Mouse (Mus musculus): ENCODE data around the gene Phactr3. TPM values are rescaled to one million over a fixed set of nuclear protein-coding genes. Genes with fewer than 3 reads are reported as not detected.
A peak's percentile ranks its signal among the peaks of the same experiment; 100 is the strongest.

Gene Phactr3
- total RNA-seq, 1 experiment from 2014 or later: not detected

DNA sequence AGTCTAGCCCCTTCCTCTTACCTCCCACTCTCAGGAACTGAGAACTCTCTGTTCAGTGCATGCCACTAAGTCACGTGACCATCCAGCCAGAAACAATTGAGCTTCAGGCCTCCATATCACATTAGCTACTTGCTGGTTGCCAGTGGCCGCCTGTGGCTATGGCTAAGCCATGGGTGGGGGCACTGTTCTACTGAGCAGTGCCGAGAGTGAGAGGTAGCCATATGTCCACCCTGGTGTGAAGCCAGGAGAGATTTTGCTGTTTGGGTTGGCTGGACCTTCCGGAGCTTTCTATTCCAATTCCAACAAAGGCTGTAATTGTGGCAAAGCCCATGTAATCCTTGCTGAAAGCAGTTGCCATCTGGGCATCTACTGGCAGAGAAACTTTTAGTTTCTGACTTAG is 155.4 kb downstream of the Phactr3 start:
- no peak for ATAC-seq (replicated peaks in 1 of 2; ENCODE audit: insufficient read depth in 1 of 2, low FRiP score in 2 of 2, low TSS enrichment in 1 of 2, low read depth in 1 of 2, poor library complexity in 2 of 2, severe bottlenecking in 2 of 2)

DNA sequence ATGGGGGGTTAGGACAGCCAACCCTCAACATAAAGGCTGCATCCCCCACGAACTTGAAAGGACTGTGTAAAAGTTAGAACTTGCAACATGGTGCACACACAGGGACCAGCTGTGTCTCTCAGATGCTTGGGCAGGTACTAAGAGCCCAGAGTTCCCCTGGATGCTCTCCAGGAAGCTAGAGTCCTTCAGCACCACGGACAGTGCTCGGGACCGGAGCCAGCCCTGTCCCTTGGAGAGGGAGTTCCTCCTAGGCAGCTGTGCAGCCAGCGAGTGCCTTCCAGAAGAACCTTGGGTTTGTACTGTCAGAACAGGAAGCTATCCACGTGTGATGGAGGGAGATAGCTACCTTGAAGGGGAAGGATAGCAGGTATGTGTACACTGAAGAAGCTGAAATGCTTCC is 158.4 kb downstream of the Phactr3 start:
- ATAC-seq (replicated peaks in 1 of 2; ENCODE audit: insufficient read depth in 1 of 2, low FRiP score in 2 of 2, low TSS enrichment in 1 of 2, low read depth in 1 of 2, poor library complexity in 2 of 2, severe bottlenecking in 2 of 2): peak; percentile 75 to 77

DNA sequence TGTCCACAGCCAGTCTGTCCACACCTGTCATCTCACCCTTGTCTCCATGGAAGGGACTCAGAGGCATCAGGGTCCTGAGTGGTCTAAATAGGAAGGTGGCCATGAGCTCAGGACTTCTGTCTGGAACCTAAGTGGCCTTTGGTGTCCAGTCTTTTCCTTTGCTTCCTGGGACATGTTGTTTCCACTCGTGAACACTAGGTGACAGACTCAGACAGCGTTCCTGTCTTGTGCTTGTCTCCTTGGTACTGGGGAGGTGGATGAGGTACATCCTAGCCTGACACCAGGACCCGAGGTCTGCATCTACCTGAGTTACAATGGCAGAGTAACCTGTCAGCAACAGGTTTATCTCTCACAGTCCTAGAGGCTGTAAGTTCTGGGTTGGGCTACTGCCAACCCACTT is 162.4 kb downstream of the Phactr3 start:
- no peak for ATAC-seq (replicated peaks in 1 of 2; ENCODE audit: insufficient read depth in 1 of 2, low FRiP score in 2 of 2, low TSS enrichment in 1 of 2, low read depth in 1 of 2, poor library complexity in 2 of 2, severe bottlenecking in 2 of 2)

DNA sequence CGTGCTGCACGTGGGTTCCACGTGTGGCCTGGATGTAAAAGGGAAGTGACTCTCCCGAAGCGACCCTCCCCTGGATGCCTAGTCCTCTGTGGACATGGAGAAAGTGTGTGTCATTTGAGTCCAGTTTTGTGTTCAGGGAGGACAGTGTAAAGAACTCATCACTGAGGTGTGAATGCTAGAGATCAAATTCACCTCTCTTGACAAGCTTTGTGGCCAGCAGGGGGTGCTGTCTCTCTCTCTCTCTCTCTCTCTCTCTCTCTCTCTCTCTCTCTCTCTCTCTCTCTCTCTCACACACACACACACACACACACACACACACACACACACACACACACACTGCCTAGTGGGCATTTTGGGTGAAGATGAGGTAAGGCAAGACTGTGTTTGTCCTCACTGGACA is 168.5 kb downstream of the Phactr3 start:
- no peak for ATAC-seq (replicated peaks in 1 of 2; ENCODE audit: insufficient read depth in 1 of 2, low FRiP score in 2 of 2, low TSS enrichment in 1 of 2, low read depth in 1 of 2, poor library complexity in 2 of 2, severe bottlenecking in 2 of 2)

DNA sequence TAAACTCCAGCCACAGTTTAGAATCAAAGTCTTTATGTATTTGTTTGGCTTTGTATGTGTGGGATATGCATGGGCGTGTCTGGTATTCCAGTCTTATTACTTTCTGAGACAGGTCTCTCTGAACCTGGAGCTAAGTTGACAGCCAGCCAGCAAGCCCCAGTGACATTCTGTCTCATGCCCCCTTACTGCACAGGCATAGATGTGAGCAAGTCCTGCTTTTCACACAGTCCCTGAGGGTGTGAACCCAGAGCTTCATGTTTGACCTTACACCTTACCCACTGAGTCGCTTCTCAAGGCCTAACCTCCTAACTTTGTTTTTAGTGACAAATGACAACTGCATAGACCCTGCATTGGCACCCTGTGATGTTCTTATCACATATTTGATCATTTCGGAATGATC is 169.9 kb downstream of the Phactr3 start:
- no peak for ATAC-seq (replicated peaks in 1 of 2; ENCODE audit: insufficient read depth in 1 of 2, low FRiP score in 2 of 2, low TSS enrichment in 1 of 2, low read depth in 1 of 2, poor library complexity in 2 of 2, severe bottlenecking in 2 of 2)

DNA sequence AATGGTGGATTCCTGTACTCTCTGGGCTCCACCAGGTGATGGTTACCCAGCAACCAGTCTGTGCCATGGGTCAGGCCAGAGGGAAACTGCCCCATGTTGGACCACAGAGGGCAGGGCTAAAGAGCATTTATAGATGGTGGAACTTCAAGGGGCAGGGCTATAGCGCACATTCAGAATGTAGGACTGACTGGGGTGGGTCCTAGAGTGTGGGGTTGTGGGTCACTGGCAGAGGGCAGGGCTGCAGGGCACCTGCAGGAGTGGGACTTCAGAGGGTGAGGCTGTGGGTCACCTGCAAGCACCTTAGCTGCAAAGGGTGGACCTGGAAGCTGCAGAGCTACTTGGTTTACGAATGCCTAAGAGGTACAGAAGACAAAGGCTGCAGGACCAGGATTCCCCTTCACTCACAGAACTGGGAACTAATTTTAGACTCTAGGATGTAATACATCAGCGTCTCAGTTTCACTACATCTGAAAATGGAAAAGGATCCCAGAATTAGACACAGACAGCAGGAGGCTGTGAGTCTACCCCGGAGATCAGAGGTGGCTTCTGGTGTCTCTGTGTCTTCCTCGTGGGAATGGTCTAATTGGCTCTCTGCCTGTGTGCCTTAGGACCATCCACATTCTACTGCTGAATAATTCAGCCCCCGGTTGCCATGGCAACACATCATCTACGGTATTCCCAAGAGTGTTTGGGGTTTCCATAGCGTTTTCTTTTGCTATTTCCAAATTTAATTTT is 184.8 kb downstream of the Phactr3 start:
- ATAC-seq (replicated peaks in 1 of 2; ENCODE audit: insufficient read depth in 1 of 2, low FRiP score in 2 of 2, low TSS enrichment in 1 of 2, low read depth in 1 of 2, poor library complexity in 2 of 2, severe bottlenecking in 2 of 2): no peak

DNA sequence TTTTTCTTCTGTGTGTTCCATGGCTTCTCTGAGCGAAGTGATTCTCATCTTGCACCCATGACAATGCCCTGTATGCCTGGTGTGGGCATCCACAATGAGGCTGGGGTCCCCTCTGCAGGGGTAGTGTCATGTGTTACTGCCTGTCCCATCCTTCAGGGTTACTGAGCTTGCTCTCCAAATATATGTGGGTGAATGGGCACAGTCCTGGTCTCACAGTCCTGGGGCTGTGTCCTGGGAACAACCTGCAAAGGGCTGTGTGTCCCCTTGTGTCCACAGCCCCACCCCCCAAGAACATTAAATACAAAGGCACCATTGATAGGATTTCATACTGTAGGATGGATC is 185.4 kb downstream of the Phactr3 start:
- no peak for ATAC-seq (replicated peaks in 1 of 2; ENCODE audit: insufficient read depth in 1 of 2, low FRiP score in 2 of 2, low TSS enrichment in 1 of 2, low read depth in 1 of 2, poor library complexity in 2 of 2, severe bottlenecking in 2 of 2)

DNA sequence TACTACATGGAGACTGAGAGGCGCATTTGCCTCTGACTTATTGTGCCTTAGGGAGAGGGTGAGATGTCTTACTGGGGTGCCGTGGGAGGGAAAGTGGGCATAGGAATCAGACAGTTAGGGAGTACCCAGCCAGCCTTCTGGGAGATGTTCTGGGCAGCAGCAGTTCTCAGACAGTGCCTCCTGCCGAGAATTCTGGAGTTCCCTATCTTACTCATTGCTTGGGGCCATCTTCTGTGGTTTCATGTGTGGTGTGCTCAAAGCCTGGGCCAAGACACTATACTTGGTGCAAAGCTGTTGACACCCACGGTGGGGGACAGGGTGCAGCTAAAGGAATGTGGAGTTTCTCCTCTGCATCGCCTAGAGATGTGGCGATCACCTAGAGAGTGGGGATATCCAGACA is 185.9 kb downstream of the Phactr3 start:
- no peak for ATAC-seq (replicated peaks in 1 of 2; ENCODE audit: insufficient read depth in 1 of 2, low FRiP score in 2 of 2, low TSS enrichment in 1 of 2, low read depth in 1 of 2, poor library complexity in 2 of 2, severe bottlenecking in 2 of 2)

DNA sequence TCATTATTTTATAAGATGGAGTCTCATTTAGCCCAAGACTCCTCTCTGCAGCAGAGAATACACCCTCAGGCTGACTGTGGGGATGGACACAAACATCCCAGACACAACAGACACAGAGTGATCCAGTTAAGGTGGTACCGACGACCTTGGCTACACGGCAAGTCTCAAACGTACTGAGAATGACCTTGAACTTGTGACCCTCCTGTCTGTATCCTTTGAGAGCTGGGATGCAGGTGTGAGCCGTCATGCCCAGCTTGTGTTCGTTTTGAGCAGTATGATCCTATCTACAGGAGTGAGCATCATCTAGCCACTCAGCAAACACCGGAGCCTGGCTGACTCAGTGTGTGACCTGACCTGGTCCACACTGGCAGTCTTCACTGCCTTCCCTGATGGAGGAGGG is 194.8 kb downstream of the Phactr3 start:
- no peak for ATAC-seq (replicated peaks in 1 of 2; ENCODE audit: insufficient read depth in 1 of 2, low FRiP score in 2 of 2, low TSS enrichment in 1 of 2, low read depth in 1 of 2, poor library complexity in 2 of 2, severe bottlenecking in 2 of 2)

DNA sequence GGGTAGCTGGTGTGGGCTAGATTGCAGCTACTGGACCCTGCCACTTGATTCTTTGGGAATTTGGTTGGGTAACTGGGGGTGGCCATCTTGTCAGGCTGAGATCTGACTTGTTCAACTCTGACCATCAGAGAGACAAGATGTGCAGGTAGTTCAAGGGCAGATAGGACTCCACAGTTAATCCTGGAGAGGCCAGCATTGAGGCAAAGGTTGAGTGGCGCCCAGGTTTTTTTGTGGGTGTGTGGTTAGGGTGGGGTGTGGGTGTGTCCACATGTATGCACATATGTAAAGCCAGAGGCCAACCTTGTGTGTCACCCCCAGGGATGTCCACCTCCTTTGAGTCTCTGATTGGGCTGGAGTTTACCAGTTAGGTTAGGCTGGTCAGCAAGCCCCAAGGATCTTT is 197.5 kb downstream of the Phactr3 start:
- no peak for ATAC-seq (replicated peaks in 1 of 2; ENCODE audit: insufficient read depth in 1 of 2, low FRiP score in 2 of 2, low TSS enrichment in 1 of 2, low read depth in 1 of 2, poor library complexity in 2 of 2, severe bottlenecking in 2 of 2)

DNA sequence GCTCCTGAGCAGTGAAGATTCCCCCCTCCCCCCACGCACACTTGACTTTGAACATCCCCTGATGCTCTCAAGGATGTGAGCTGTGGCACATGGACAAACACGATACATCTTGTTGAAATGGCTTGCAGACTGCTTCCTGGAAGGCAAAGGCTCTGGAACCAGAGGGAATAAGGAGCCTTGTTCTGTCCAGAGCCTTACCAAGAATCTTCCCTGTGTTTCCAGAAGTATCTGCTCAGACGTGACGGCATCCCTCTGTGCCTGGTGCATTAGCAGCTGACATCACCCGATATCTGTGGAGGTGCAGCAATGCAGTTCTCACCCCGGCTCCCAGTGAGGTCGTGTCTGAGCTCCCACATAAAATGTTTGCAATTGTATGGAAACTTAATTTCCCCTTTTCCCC is 201.0 kb downstream of the Phactr3 start:
- no peak for ATAC-seq (replicated peaks in 1 of 2; ENCODE audit: insufficient read depth in 1 of 2, low FRiP score in 2 of 2, low TSS enrichment in 1 of 2, low read depth in 1 of 2, poor library complexity in 2 of 2, severe bottlenecking in 2 of 2)

DNA sequence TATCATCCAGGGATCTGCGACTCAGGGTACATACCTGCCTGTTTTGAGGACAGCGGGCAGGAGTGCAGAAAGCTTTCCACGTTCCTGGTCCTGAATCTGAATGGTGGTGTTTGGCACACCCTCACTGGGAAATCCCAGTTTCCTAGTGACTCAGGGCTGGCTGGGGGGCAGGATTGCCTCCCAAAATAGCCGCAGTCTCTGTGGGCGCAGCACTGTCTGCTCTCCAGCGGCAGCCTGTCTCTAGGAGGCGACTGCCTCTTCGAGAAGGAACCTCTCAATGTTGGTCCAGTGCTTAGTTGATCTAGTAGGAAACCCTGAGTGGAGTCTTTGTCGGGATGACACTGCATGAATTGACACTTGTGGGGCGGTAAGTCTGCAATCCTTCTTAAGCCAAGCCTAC is 202.5 kb downstream of the Phactr3 start:
- ATAC-seq (replicated peaks in 1 of 2; ENCODE audit: insufficient read depth in 1 of 2, low FRiP score in 2 of 2, low TSS enrichment in 1 of 2, low read depth in 1 of 2, poor library complexity in 2 of 2, severe bottlenecking in 2 of 2): no peak

DNA sequence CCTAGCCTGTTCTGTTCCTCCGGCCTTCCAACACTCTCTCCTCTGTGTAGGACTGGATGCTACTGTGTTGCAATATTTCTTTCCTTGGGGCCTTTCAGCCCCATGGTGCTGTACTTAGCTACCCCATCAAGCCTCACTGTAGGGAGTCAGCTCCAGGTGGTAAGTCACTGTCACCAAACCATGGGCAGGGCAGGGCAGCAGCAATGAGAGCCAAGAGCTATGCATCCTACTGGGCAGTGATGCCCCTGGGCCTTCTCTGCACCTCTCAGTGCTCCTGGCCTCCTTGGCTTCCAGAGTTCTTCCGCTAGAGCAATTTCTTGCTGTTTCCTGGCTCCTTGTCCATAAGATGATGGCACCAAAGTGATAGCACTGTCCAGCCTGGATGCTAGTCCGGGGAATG is 205.6 kb downstream of the Phactr3 start:
- no peak for ATAC-seq (replicated peaks in 1 of 2; ENCODE audit: insufficient read depth in 1 of 2, low FRiP score in 2 of 2, low TSS enrichment in 1 of 2, low read depth in 1 of 2, poor library complexity in 2 of 2, severe bottlenecking in 2 of 2)

DNA sequence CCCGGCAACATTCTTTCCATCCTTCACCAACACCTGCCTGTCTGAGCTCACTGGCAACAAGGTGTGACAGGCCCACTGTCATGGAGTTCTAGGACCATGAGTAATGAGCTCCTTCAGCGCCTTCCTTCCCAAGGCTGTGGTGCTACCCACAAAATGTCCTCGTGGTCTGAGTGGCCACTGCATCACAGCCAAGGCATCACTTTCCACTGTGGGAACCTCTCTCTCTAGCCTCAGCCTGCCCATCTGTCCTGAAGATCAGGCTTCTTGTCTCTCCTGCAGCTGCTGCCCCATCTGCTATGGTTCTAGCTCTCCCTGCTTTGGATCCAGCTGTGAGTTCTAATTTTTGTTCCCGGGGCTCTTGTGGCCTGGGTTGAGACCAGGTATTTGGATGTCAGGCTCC is 206.0 kb downstream of the Phactr3 start:
- no peak for ATAC-seq (replicated peaks in 1 of 2; ENCODE audit: insufficient read depth in 1 of 2, low FRiP score in 2 of 2, low TSS enrichment in 1 of 2, low read depth in 1 of 2, poor library complexity in 2 of 2, severe bottlenecking in 2 of 2)

DNA sequence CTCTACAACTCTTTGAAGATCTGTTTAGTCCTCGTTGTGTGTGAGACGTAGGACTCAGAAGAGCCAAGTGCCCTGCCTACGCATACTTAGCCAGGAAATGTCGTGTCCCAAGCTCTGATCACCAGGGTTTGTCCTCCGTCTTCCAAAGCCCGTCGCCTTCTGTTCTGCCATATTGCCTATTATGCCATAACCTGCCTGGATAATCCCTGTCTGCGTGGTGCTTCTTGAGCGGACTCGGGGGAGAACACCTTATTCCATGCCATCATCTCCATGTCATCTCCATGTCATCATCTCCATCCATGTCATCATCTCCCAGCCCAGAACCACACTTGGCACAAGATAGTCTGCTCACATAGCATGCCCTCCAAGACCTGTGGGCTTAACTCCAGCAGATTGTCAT is 207.3 kb downstream of the Phactr3 start:
- no peak for ATAC-seq (replicated peaks in 1 of 2; ENCODE audit: insufficient read depth in 1 of 2, low FRiP score in 2 of 2, low TSS enrichment in 1 of 2, low read depth in 1 of 2, poor library complexity in 2 of 2, severe bottlenecking in 2 of 2)

DNA sequence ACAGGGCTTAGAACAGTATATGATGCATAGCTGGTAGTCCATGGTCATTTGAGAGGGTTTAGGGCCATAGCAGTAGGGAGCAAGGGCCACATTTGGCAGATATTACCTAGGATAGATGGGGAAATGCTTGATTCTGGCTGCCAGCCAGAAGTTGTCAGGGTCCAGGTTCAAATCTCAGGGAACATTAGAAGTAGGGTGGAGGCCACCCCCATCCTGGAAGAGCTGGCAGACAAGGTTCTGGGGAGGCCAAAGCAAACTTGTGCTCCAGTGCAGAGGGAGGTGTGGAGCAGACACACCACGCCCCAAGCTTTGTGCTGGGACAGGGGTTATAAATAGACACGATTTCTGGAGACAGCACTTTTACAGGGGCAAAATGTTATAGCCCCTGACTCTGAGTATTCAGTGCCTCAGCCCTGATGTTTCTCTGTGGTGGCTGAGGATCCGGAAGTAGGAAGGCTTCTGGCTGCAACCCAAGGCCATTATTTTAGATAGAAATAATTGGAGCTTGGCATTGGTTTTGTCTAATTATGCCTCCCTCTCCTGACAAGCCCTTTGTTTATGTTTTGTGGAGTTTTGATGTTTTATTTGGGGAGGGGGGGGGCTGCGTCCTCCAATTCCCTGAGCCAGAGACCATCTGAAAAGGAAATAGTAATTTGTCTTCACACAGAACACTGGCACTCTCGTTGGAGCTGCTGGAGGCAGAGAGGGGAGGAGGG is 208.1 kb downstream of the Phactr3 start:
- ATAC-seq (replicated peaks in 1 of 2; ENCODE audit: insufficient read depth in 1 of 2, low FRiP score in 2 of 2, low TSS enrichment in 1 of 2, low read depth in 1 of 2, poor library complexity in 2 of 2, severe bottlenecking in 2 of 2): no peak

DNA sequence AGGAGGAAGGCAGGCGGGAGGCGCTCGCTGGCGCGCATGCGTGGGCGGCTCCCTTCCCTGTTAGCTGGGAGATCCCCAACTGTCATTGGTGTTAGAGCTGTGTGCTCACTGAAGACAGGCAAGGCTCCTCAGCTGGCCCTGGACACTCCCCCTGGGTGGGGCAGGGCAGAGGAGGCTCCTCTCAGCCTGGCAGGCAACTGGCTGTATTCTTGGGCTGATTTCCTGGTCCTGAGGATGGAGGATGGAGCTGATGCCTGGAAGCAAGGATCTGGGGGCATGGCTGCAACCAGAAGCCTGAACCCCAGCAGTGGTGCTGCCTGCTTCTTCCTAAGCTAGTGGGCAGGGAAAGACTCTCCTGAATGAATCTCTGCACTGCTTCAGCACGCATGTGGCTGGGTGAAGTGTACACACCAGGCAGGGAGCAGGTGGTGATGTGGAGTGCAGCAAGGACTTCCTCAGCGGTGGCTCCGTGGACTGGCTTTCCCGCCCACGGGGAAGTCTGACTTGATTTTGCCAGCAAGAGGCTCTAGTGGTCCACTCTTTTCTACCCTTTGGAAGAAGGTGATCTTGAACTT is 208.8 kb downstream of the Phactr3 start:
- peak; percentile 60 to 64 for ATAC-seq (replicated peaks in 1 of 2; ENCODE audit: insufficient read depth in 1 of 2, low FRiP score in 2 of 2, low TSS enrichment in 1 of 2, low read depth in 1 of 2, poor library complexity in 2 of 2, severe bottlenecking in 2 of 2)

DNA sequence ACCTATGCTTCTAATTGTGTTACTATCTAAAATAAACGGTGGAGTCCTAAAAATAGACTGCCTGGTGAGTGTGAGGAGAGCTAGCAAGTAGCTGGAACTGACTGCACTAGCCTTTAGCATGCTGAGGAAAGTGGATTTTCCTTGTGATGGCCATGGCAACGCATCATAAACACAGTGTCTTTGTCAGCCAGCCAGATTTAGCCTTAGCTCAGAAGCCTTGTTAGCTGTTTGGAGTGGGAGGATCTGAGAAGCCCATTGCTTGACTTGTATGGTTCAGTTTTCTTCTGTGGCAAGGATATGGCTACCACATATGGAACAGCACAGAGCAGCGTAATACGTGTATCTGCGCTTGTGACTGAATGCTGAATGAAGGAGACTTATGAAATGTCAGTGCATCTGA is 210.8 kb downstream of the Phactr3 start:
- no peak for ATAC-seq (replicated peaks in 1 of 2; ENCODE audit: insufficient read depth in 1 of 2, low FRiP score in 2 of 2, low TSS enrichment in 1 of 2, low read depth in 1 of 2, poor library complexity in 2 of 2, severe bottlenecking in 2 of 2)

DNA sequence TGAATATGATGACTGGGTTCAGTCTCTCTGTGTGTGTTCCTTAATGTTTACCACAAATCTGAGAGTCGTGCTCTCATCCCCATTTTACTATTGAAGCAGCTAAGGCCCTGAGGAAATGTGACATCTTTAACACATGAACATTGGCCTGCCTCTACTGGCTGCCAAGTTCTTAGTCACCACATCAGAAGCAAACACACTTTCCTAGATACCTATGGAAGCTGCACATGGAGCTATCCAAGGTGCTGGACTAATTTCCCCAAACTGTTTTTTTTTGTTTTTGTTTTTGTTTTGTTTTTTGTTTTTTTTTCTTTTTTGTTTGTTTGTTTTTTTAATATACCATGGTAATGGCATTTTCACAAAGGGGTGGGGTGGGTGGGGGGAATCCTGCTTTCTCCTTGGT is 211.2 kb downstream of the Phactr3 start:
- no peak for ATAC-seq (replicated peaks in 1 of 2; ENCODE audit: insufficient read depth in 1 of 2, low FRiP score in 2 of 2, low TSS enrichment in 1 of 2, low read depth in 1 of 2, poor library complexity in 2 of 2, severe bottlenecking in 2 of 2)

Data from hematopoietic stem cell, adult 5-6 weeks (primary cell).